Mouse (Mus musculus) CH12.LX (cell line): ENCODE data around the gene Fads2. TPM values are rescaled to one million over a fixed set of nuclear protein-coding genes. Genes with fewer than 3 reads are reported as not detected.

Source experiments
- DNase-seq: peaks from one replicate; pipeline ENCODE4 v3.0.0-alpha.2; 2013; ENCODE audit errors: extremely low read depth
- H3K27ac ChIP-seq: 2 replicates; pipeline ENCODE4 v1.5.1; 2012; ENCODE audit warnings: low read depth, mild to moderate bottlenecking, control low read depth, moderate library complexity; ENCODE audit not compliant: insufficient read depth
- H3K27me3 ChIP-seq: replicated peaks from 2 replicates; pipeline ENCODE3; 2012; ENCODE audit warnings: inconsistent platforms
- H3K36me3 ChIP-seq, 2 experiments: replicated peaks in 1 of 2; 2 replicates each; pipeline versions ENCODE3 to v1.6.1; 2012; ENCODE audit warnings: inconsistent platforms in 1 of 2, low read length in 1 of 2, mild to moderate bottlenecking in 1 of 2, mixed read lengths in 1 of 2, moderate library complexity in 1 of 2; ENCODE audit not compliant: control insufficient read depth in 1 of 2, insufficient read depth in 1 of 2
- H3K4me1 ChIP-seq, 2 experiments: 2 replicates each; pipeline ENCODE4 v1.6.1; 2012; ENCODE audit warnings: inconsistent platforms in 1 of 2, moderate library complexity in 1 of 2; ENCODE audit not compliant: insufficient read depth in 2 of 2, control insufficient read depth in 1 of 2
- H3K4me2 ChIP-seq: 2 replicates; pipeline ENCODE4 v1.6.1; 2012; ENCODE audit warnings: low read depth, mild to moderate bottlenecking, control low read depth; ENCODE audit not compliant: poor library complexity, insufficient read depth, severe bottlenecking
- H3K4me3 ChIP-seq, 3 experiments: fragments of 150-350 bp in 1 of 3; sonication (generic) in 1 of 3; replicated peaks in 1 of 3; 2 replicates each; pipeline versions ENCODE3 to v1.5.1; 2011 to 2012; ENCODE audit warnings: low read depth in 2 of 3, low read length in 2 of 3, mild to moderate bottlenecking in 2 of 3, moderate library complexity in 2 of 3, control low read depth in 1 of 3, improper control_type of control experiment in 1 of 3, inconsistent platforms in 1 of 3, mixed read lengths in 1 of 3; ENCODE audit not compliant: poor library complexity in 1 of 3
- H3K79me2 ChIP-seq: replicated peaks from 2 replicates; pipeline ENCODE4 v1.6.1; 2012; ENCODE audit warnings: mild to moderate bottlenecking, moderate library complexity; ENCODE audit not compliant: control insufficient read depth, poor library complexity, insufficient read depth, severe bottlenecking; ENCODE audit errors: extremely low read depth
- H3K9ac ChIP-seq: 2 replicates; pipeline ENCODE4 v1.6.1; 2012; ENCODE audit warnings: low read depth, mild to moderate bottlenecking, control low read depth, moderate library complexity; ENCODE audit not compliant: insufficient read depth
- H3K9me3 ChIP-seq: replicated peaks from 2 replicates; pipeline ENCODE3; 2012; ENCODE audit warnings: low read length, inconsistent platforms, mixed read lengths
- CHD1 ChIP-seq: IDR thresholded peaks from 2 replicates; pipeline ENCODE4 v1.6.1; 2012; ENCODE audit warnings: low read depth, low read length, improper control_type of control experiment, inconsistent platforms
- CTCF ChIP-seq, 2 experiments: IDR thresholded peaks in 1 of 2; conservative IDR thresholded peaks in 1 of 2; 2 replicates each; pipeline ENCODE4 v1.5.1; 2011 to 2012; ENCODE audit warnings: low read depth in 2 of 2, low read length in 2 of 2, improper control_type of control experiment in 1 of 2, inconsistent platforms in 1 of 2, mild to moderate bottlenecking in 1 of 2, moderate library complexity in 1 of 2
- GABPA ChIP-seq: IDR thresholded peaks from 2 replicates; pipeline ENCODE4 v1.6.1; 2012; ENCODE audit warnings: low read depth, low read length, improper control_type of control experiment, inconsistent platforms; ENCODE audit not compliant: insufficient replicate concordance
- IRF4 ChIP-seq: IDR thresholded peaks from 2 replicates; pipeline ENCODE4 v1.6.1; 2014; ENCODE audit warnings: low read depth, mild to moderate bottlenecking, inconsistent platforms, low read length, improper control_type of control experiment
- KAT2A ChIP-seq: IDR thresholded peaks from 2 replicates; pipeline ENCODE4 v1.6.1; 2012; ENCODE audit warnings: low read length, improper control_type of control experiment, inconsistent platforms; ENCODE audit not compliant: insufficient replicate concordance
- MAZ ChIP-seq: IDR thresholded peaks from 2 replicates; pipeline ENCODE4 v1.6.1; 2012; ENCODE audit warnings: low read depth, mild to moderate bottlenecking, inconsistent platforms, low read length, improper control_type of control experiment, moderate library complexity
- MXI1 ChIP-seq: IDR thresholded peaks from 2 replicates; pipeline ENCODE4 v1.6.1; 2011; ENCODE audit warnings: mild to moderate bottlenecking, low read depth, low read length, improper control_type of control experiment
- MYC ChIP-seq: IDR thresholded peaks from 2 replicates; pipeline ENCODE4 v1.6.1; 2011; ENCODE audit warnings: low read depth, mild to moderate bottlenecking, improper control_type of control experiment, low read length
- NELFE ChIP-seq: IDR thresholded peaks from 2 replicates; pipeline ENCODE4 v1.6.1; 2011; ENCODE audit warnings: low read depth, low read length, improper control_type of control experiment
- PAX5 ChIP-seq: IDR thresholded peaks from 2 replicates; pipeline ENCODE4 v1.6.1; 2012; ENCODE audit warnings: low read length, inconsistent platforms, mixed read lengths
- POLR2A ChIP-seq: IDR thresholded peaks from 2 replicates; pipeline ENCODE4 v1.6.1; 2011; ENCODE audit warnings: low read depth, mild to moderate bottlenecking, improper control_type of control experiment, low read length
- RAD21 ChIP-seq: IDR thresholded peaks from 2 replicates; pipeline ENCODE4 v1.6.1; 2011; ENCODE audit warnings: low read depth, mild to moderate bottlenecking, low read length, improper control_type of control experiment, moderate library complexity
- SIN3A ChIP-seq: IDR thresholded peaks from 2 replicates; pipeline ENCODE4 v1.6.1; 2012; ENCODE audit warnings: low read length, improper control_type of control experiment, inconsistent platforms
- SMC3 ChIP-seq: IDR thresholded peaks from 2 replicates; pipeline ENCODE4 v1.6.1; 2011; ENCODE audit warnings: low read depth, low read length, improper control_type of control experiment
- TCF12 ChIP-seq: IDR thresholded peaks from 2 replicates; pipeline ENCODE4 v1.6.1; 2014; ENCODE audit warnings: low read depth, mild to moderate bottlenecking, inconsistent platforms, low read length, improper control_type of control experiment
- UBTF ChIP-seq: IDR thresholded peaks from 2 replicates; pipeline ENCODE4 v1.6.1; 2012; ENCODE audit warnings: low read depth, mild to moderate bottlenecking, inconsistent platforms, low read length, improper control_type of control experiment, moderate library complexity
- USF1 ChIP-seq: IDR thresholded peaks from 2 replicates; pipeline ENCODE4 v1.6.1; 2014; ENCODE audit warnings: low read depth, mild to moderate bottlenecking, inconsistent platforms, low read length, improper control_type of control experiment
- ZC3H11A ChIP-seq: IDR thresholded peaks from 2 replicates; pipeline ENCODE4 v1.6.1; 2012; ENCODE audit warnings: low read depth, mild to moderate bottlenecking, inconsistent platforms, low read length, improper control_type of control experiment
- ZKSCAN1 ChIP-seq: IDR thresholded peaks from 2 replicates; pipeline ENCODE4 v1.6.1; 2012; ENCODE audit warnings: low read depth, inconsistent platforms, low read length, improper control_type of control experiment, borderline replicate concordance
- ZMIZ1 ChIP-seq: IDR thresholded peaks from 2 replicates; pipeline ENCODE4 v1.6.1; 2012; ENCODE audit warnings: low read depth, mild to moderate bottlenecking, inconsistent platforms, low read length, improper control_type of control experiment
- dilution Hi-C: fragments of 300-500 bp; cut with MboI; formaldehyde crosslinking; loops from 2 replicates; pipeline ENCODE4 v1.14.3; 2020; ENCODE audit warnings: low sequenced_read_pairs; ENCODE audit not compliant: extremely low pct_unique_long_range_greater_than_20kb, extremely low pct_ligation_motif_present
- in situ Hi-C: fragments of 300-500 bp; cut with MboI; formaldehyde crosslinking; loops from 3 replicates; pipeline ENCODE4 v1.14.3; 2019; ENCODE audit warnings: low sequenced_read_pairs, low pct_ligation_motif_present, low pct_unique_long_range_greater_than_20kb, mixed read lengths
- polyA plus RNA-seq: library from polyadenylated mRNA; unstranded; fragments of >175 nt; gene quantifications from 2 replicates; pipeline ENCODE4 v1.2.1, GENCODE M21; 2012; ENCODE audit warnings: low read depth; ENCODE audit not compliant: insufficient read length
- total RNA-seq, 2 experiments: library from RNA; depleted of rRNA; stranded (reverse); fragments of 300-350 nt in 1 of 2; fragments of >200 nt in 1 of 2; gene quantifications; 2 replicates each; pipeline ENCODE4 v1.2.3; 2012 to 2014

Fads2 gene
- total and polyA plus RNA-seq, 3 experiments: 1.7 to 8.1 (median 1.8) TPM

GRCm38 (mm10) chr19:10054361-10055075 is 47.0 kb downstream of the Fads2 start:
- Histone ChIP-seq H3K9me3 (no peaks in the 10 kb centered on the region), H3K4me1 (peaks cover 0 to under 1% of the 10 kb centered on the region in 2 experiments; a peak in 1 of 4 replicates), H3K27me3 (peaks cover 2% of the 10 kb centered on the region), H3K36me3 (no peaks in the 10 kb centered on the region), H3K4me2 (no peak overlapping the region), H3K9ac (no peak overlapping the region), H3K4me3 (no peak overlapping the region), H3K27ac (no peak overlapping the region), H3K79me2 (no peaks in the 10 kb centered on the region)
- no peak for DNase-seq
- in situ Hi-C loops (no loop called here), dilution Hi-C loops (no loop called here)
- TF ChIP-seq ZMIZ1 (no peak), UBTF (no peak), MYC (no peak), SIN3A (no peak), MAZ (no peak), USF1 (no peak), MXI1 (no peak)

GRCm38 (mm10) chr19:10053692-10054260 is 47.8 kb downstream of the Fads2 start:
- Histone ChIP-seq H3K27ac (no peak overlapping the region), H3K27me3 (no peaks in the 10 kb centered on the region), H3K4me1 (no peaks in the 10 kb centered on the region), H3K4me2 (no peak overlapping the region), H3K4me3 (no peak overlapping the region), H3K9ac (no peak overlapping the region), H3K9me3 (no peaks in the 10 kb centered on the region), H3K79me2 (no peaks in the 10 kb centered on the region), H3K36me3 (no peaks in the 10 kb centered on the region)
- TF ChIP-seq MYC: no peak
- no peak for TF ChIP-seq ZC3H11A
- TF ChIP-seq TCF12: no peak
- no peak for TF ChIP-seq KAT2A
- TF ChIP-seq CTCF (conservative IDR thresholded peaks at IDR 0.05 in 1 of 2, IDR thresholded peaks at IDR 0.05 in 1 of 2; ENCODE audit: low read depth in 2 of 2, low read length in 2 of 2): no peak
- TF ChIP-seq IRF4: no peak
- no peak for TF ChIP-seq GABPA
- no peak for TF ChIP-seq NELFE
- no peak for TF ChIP-seq POLR2A
- TF ChIP-seq SIN3A: no peak
- no peak for TF ChIP-seq PAX5
- no peak for TF ChIP-seq SMC3
- no peak for TF ChIP-seq RAD21
- no peak for TF ChIP-seq MAZ
- no peak for TF ChIP-seq ZKSCAN1
- TF ChIP-seq CHD1: no peak
- TF ChIP-seq USF1: no peak
- dilution Hi-C loops: no loop called here
- DNase-seq: no peak
- in situ Hi-C loops: no loop called here
